Mouse (Mus musculus): ENCODE data around the gene Olfr373. TPM values are rescaled to one million over a fixed set of nuclear protein-coding genes. Genes with fewer than 3 reads are reported as not detected.

The Olfr373 gene
- polyA plus RNA-seq, 1 experiment: not detected

DNA sequence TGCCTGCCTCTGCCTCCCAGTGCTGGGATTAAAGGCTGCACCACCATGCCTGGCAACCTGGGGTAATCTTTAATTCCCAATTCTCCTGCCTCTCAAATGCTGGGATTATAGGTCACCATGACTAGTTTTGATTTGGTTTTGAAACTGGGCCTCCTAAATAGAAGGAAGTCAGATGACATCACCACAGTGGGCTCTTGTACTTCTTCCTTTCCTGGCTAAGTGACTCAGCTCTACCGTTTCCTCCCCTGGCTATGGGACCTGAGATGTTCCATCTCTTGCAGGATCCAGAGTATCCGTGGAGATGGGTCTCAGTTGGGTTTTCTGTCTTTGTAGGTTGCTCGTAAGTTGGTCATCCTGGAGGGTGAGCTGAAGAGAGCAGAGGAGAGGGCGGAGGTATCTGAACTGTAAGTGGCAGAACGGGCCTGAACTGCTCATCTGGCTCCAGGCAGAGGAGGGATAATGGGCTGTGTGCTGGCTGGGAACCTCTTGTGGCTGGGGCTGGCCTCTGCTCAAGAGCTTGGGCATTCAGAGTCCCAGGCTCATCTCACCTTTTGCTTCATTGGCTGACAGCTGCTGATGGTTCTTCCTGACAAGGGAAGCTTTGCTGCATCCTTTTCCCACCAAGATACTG, 61.5 kb downstream of the Olfr373 start:
- H3K4me1 ChIP-seq (ENCODE audit: control insufficient read depth, insufficient read depth, insufficient read length, low read length): peaks cover 7% of the 10 kb centered on the region; the same call in 1 of the 2 replicates
- no peak overlapping the region for H3K4me3 ChIP-seq (ENCODE audit: insufficient read depth, low read depth, low read length)
- peak overlapping the region; percentile 15 for H3K27ac ChIP-seq (replicated peaks; ENCODE audit: low read depth, low read length)

DNA sequence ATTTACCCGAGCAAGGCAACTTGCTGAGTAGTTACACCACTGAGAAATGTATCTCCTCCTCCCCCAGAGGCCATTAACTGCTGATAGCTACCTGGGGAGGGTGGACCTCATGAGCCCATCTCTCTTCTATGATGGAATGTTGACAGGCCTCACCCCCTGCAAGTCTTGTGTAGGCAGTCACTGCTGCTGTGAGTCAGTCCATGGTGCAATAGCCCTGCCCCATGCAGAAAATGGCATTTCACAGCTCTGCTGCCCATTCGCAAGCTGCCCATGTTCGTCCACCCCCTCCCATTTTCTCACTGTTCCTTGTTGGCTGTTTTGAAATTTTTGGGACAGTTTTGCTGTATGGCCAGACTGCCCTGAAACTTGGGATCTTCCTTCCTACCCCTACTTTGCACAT, 62.5 kb downstream of the Olfr373 start:
- Histone ChIP-seq H3K27ac (replicated peaks; ENCODE audit: low read depth, low read length) (no peak overlapping the region), H3K4me3 (ENCODE audit: insufficient read depth, low read depth, low read length) (no peak overlapping the region), H3K4me1 (ENCODE audit: control insufficient read depth, insufficient read depth, insufficient read length, low read length) (peaks cover 7% of the 10 kb centered on the region; the same call in 1 of the 2 replicates)

DNA sequence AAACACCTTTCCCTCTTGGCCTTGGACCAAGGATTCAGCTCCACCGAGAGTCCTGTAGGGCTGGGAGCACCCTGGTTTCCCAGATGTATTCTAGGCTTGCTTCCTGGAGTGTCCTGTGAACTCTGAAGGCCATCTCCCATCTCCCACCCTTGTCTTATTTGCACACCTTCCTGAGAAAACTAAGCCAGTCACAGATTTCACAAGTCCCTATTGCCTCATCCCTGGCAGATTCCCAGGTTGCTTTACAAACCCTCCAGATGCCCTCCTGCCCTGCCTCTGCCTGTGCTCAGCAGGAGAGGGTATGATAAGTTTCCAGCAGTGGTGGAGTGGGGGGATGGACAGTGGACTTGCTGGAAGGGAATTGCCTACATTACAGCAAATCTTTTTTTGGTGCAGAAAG, 63.1 kb downstream of the Olfr373 start:
- H3K27ac ChIP-seq (replicated peaks; ENCODE audit: low read depth, low read length): no peak overlapping the region
- no peak overlapping the region for H3K4me3 ChIP-seq (ENCODE audit: insufficient read depth, low read depth, low read length)
- peaks cover 7% of the 10 kb centered on the region; the same call in 1 of the 2 replicates for H3K4me1 ChIP-seq (ENCODE audit: control insufficient read depth, insufficient read depth, insufficient read length, low read length)

DNA sequence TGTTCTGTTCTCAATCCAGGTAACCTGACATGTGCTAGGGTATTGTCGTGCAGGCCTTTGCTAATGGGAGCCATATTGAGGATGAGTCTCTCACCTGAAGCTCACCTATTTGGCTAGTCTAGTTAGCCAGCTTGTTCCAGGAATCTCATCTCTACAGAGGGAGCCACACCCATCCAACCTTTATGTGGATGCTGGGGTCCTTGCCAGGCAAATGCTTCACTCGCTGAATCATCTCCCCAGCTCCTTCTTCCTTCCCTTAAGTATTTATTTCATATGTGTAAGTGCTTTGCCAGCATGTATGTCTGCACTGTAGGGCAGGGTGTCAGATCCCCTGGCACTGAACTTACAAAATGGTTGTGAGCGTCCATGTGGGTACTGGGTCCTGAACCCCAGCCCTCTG, 63.6 kb downstream of the Olfr373 start:
- 0 out of 2 replicates have a peak overlapping the region, but pooled peaks have one; percentile 59 for H3K27ac ChIP-seq (replicated peaks; ENCODE audit: low read depth, low read length)
- H3K4me3 ChIP-seq (ENCODE audit: insufficient read depth, low read depth, low read length): no peak overlapping the region

DNA sequence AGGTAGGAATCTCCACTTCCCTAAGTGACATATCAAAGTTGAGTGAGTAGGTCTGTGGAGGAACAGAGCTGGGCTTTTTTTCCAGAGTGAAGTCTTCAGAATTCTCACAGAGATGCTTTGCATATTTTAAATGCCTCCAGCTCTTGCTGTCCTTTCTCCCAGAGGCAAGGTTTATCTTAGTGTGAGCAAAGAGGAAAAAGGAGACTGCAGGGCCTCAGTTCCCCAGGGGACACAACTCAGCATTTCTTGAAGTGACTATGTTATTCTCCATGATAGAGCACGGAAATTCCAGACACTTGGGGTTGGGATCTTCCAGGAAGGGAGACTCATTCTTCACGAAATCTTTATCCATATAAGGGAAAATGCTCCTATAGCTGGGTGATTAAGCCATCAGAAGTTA, 64.3 kb downstream of the Olfr373 start:
- Histone ChIP-seq H3K4me3 (ENCODE audit: insufficient read depth, low read depth, low read length) (no peak overlapping the region), H3K4me1 (ENCODE audit: control insufficient read depth, insufficient read depth, insufficient read length, low read length) (peaks cover 7% of the 10 kb centered on the region; the same call in 1 of the 2 replicates), H3K27ac (replicated peaks; ENCODE audit: low read depth, low read length) (peak overlapping the region; percentile 76)

More for the DNA sequence above, 63.6 kb downstream of the Olfr373 start:
- peaks cover 7% of the 10 kb centered on the region; the same call in 1 of the 2 replicates for H3K4me1 ChIP-seq (ENCODE audit: control insufficient read depth, insufficient read depth, insufficient read length, low read length)

DNA sequence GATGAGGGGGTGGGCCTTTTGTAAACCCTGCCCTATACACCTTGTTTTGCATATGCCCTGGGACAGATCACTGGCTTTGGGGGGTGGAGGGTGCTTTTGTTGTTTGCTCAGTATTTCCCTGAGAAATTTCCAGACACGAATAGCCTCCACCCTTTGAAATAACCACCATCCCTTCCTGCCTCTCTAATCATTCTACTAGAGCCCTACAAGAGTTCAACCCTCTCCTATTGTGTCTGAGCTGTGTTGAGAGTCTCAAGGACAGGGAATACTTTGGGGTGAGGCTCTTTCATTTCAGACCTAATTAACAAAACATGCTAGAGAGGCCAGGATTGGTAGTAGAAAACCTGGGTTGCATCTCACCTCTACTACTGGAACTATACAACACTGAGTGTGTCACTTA, 66.1 kb downstream of the Olfr373 start:
- Histone ChIP-seq H3K4me1 (ENCODE audit: control insufficient read depth, insufficient read depth, insufficient read length, low read length) (peaks cover 7% of the 10 kb centered on the region; the same call in 1 of the 2 replicates), H3K27ac (replicated peaks; ENCODE audit: low read depth, low read length) (no peak overlapping the region), H3K4me3 (ENCODE audit: insufficient read depth, low read depth, low read length) (no peak overlapping the region)

DNA sequence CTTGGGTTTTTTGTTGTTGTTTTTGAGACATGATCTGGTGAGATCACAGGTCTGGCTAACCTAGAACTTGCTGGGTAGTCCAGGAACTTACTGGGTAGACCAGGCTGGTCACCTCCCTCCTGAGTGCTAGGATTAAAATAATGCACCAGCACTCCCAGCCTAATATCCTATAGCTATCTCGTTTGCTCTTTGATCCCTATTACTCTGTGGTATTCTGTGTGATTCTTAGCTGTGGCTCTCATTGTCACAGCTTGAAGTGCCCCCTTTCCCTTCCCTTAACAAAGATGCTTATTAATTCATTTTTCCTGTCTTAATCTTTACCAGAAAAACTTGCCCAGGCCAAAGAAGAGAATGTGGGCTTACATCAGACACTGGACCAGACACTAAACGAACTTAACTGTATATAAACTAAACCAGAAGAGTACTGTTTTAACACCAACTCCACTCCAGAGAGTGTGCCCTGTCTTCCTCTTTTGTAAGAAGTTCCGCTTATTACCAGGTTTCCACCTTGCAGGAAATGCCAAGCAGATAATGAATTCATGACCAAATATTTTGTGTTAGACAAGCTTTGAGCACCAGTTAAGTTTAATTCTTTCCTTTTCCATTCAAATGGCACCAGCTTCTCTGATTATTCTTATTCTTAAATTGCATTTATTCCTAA, 68.6 kb downstream of the Olfr373 start:
- no peak overlapping the region for H3K4me3 ChIP-seq (ENCODE audit: insufficient read depth, low read depth, low read length)
- H3K4me1 ChIP-seq (ENCODE audit: control insufficient read depth, insufficient read depth, insufficient read length, low read length): peaks cover under 1% of the 10 kb centered on the region; the same call in 1 of the 2 replicates
- 0 out of 2 replicates have a peak overlapping the region, but pooled peaks have one; percentile 13 for H3K27ac ChIP-seq (replicated peaks; ENCODE audit: low read depth, low read length)

Other genes starting within 250 kb of the Olfr373 start
- 0.79 and 1.8 TPM in 2 replicates for gene Zfp709, start 201.2 kb upstream of the Olfr373 start, polyA plus RNA-seq (2012; ENCODE audit: insufficient read depth, insufficient read length, missing spikeins)
- gene Zfp882, start 174.6 kb upstream of the Olfr373 start, polyA plus RNA-seq (2012; ENCODE audit: insufficient read depth, insufficient read length, missing spikeins): 1.7 and 1.9 TPM in 2 replicates
- 18.4 and 20.8 TPM in 2 replicates for gene Zfp617, start 174.5 kb upstream of the Olfr373 start, polyA plus RNA-seq (2012; ENCODE audit: insufficient read depth, insufficient read length, missing spikeins)
- 13.7 and 16.6 TPM in 2 replicates for gene Zfp961, start 132.1 kb upstream of the Olfr373 start, polyA plus RNA-seq (2012; ENCODE audit: insufficient read depth, insufficient read length, missing spikeins)
- gene Cyp4f18, start 73.6 kb upstream of the Olfr373 start, polyA plus RNA-seq (2012; ENCODE audit: insufficient read depth, insufficient read length, missing spikeins): 1.5 and 2.9 TPM in 2 replicates
- gene Olfr372, start 42.0 kb upstream of the Olfr373 start, polyA plus RNA-seq (2012; ENCODE audit: insufficient read depth, insufficient read length, missing spikeins): not detected in 2 replicates
- gene Olfr374, start 23.9 kb downstream of the Olfr373 start, polyA plus RNA-seq (2012; ENCODE audit: insufficient read depth, insufficient read length, missing spikeins): not detected in 2 replicates
- 55.2 and 64.0 TPM in 2 replicates for gene Tpm4, start 51.8 kb downstream of the Olfr373 start, polyA plus RNA-seq (2012; ENCODE audit: insufficient read depth, insufficient read length, missing spikeins)
- gene Rab8a, start 78.0 kb downstream of the Olfr373 start, polyA plus RNA-seq (2012; ENCODE audit: insufficient read depth, insufficient read length, missing spikeins): 33.8 and 56.6 TPM in 2 replicates
- gene Hsh2d, start 106.5 kb downstream of the Olfr373 start, polyA plus RNA-seq (2012; ENCODE audit: insufficient read depth, insufficient read length, missing spikeins): not detected in 2 replicates
- gene Cib3, start 129.7 kb downstream of the Olfr373 start, polyA plus RNA-seq (2012; ENCODE audit: insufficient read depth, insufficient read length, missing spikeins): 2.0 TPM in 1 of 2 replicates, not detected in the other
- not detected in 2 replicates for gene Gm11034, start 130.5 kb downstream of the Olfr373 start, polyA plus RNA-seq (2012; ENCODE audit: insufficient read depth, insufficient read length, missing spikeins)
- 26.9 and 41.8 TPM in 2 replicates for gene Fam32a, start 136.6 kb downstream of the Olfr373 start, polyA plus RNA-seq (2012; ENCODE audit: insufficient read depth, insufficient read length, missing spikeins)
- 35.6 and 49.6 TPM in 2 replicates for gene Ap1m1, start 156.8 kb downstream of the Olfr373 start, polyA plus RNA-seq (2012; ENCODE audit: insufficient read depth, insufficient read length, missing spikeins)
- gene Gm10282, start 222.1 kb downstream of the Olfr373 start, polyA plus RNA-seq (2012; ENCODE audit: insufficient read depth, insufficient read length, missing spikeins): not detected in 2 replicates
- gene Klf2, start 235.9 kb downstream of the Olfr373 start, polyA plus RNA-seq (2012; ENCODE audit: insufficient read depth, insufficient read length, missing spikeins): 30.6 and 88.0 TPM in 2 replicates